Mouse (Mus musculus): ENCODE data around the gene Chaf1a.

Gene Chaf1a

GRCm38 (mm10) chr17:56119981-56120880 lies 80.0 kb downstream of the Chaf1a start:
- DNase-seq (ENCODE audit: low read depth) = no peak

GRCm38 (mm10) chr17:56121826-56122225 lies 81.6 kb downstream of the Chaf1a start, which contains the start of gene Lrg1:
Gene Lrg1 (minus strand): TSS chr17:56122001.
- no peak for DNase-seq (ENCODE audit: low read depth)

All from naive thymus-derived CD4-positive, alpha-beta T cell, adult 2 months (primary cell).